Mouse (Mus musculus) bone marrow, adult 2 months (tissue): ENCODE data around the gene Il10. TPM values are rescaled to one million over a fixed set of nuclear protein-coding genes. Genes with fewer than 3 reads are reported as not detected.

Experiments
- H3K27ac ChIP-seq: fragments of 200-500 bp; 2 replicates; pipeline ENCODE4 v1.5.1; 2012; ENCODE audit warnings: low read depth, mild to moderate bottlenecking, control low read depth, inconsistent platforms, low read length; ENCODE audit not compliant: control insufficient read depth, poor library complexity, insufficient read depth
- H3K4me1 ChIP-seq: fragments of 200-500 bp; 2 replicates; pipeline ENCODE4 v1.6.1; 2011; ENCODE audit warnings: low read length; ENCODE audit not compliant: control insufficient read depth, insufficient read depth
- H3K4me3 ChIP-seq: fragments of 200-500 bp; replicated peaks from 2 replicates; pipeline ENCODE3; 2011; ENCODE audit warnings: mild to moderate bottlenecking, low read depth, low read length, control low read depth; ENCODE audit not compliant: control insufficient read depth
- CTCF ChIP-seq: fragments of 200-500 bp; IDR thresholded peaks from 2 replicates; pipeline ENCODE4 v1.5.1; 2011; ENCODE audit warnings: low read length, control low read depth; ENCODE audit not compliant: control insufficient read depth, insufficient read depth
- POLR2A ChIP-seq: fragments of 200-500 bp; IDR thresholded peaks from 2 replicates; pipeline ENCODE4 v1.6.1; 2011; ENCODE audit warnings: low read depth, mild to moderate bottlenecking, control low read depth, low read length, borderline replicate concordance; ENCODE audit not compliant: control insufficient read depth
- WGBS: fragments of 180-500 bp; shearing (Covaris S2); methylation state at CpG from one replicate; pipeline ENCODE4 v1.1.7; 2018; 5-methylcytosine and 5-hydroxymethylcytosine counted together
- polyA plus RNA-seq: library from polyadenylated mRNA; stranded (reverse); fragments of >200 nt; gene quantifications from 2 replicates; pipeline ENCODE4 v1.2.4, GENCODE M21; 2011; ENCODE audit warnings: low replicate concordance; ENCODE audit not compliant: missing spikeins, insufficient read depth, insufficient read length

Gene Il10
- polyA plus RNA-seq, 1 experiment = 1.1 TPM

DNA sequence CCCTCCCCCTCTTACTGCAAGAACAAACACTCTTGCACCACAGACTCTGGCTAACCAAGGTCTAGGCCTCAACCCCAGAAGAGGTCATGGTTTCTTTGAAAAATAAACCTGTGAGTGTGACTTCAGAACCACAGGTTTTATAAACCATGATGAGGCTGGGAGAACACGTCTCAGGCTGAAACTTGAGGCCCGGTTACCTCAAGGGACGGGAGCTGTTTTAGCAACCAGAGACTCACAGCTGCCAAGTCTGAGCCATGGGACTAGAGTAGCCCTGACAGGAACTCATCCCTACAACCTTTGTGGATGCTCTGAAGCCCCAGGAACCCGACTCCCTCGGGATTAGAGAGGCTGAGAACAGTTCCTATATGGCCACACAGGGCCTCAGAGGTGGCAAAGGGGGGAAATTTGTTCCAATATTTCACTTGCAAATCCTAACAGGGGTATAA lies 29.7 kb downstream of the Il10 start:
- no peak for TF ChIP-seq POLR2A
- TF ChIP-seq CTCF = no peak
- WGBS = 74% methylated on average over 5 of the region's 5 CpGs
- H3K4me1 ChIP-seq = no peaks in the 10 kb centered on the region
- no peak overlapping the region for H3K4me3 ChIP-seq
- H3K27ac ChIP-seq = no peak overlapping the region

DNA sequence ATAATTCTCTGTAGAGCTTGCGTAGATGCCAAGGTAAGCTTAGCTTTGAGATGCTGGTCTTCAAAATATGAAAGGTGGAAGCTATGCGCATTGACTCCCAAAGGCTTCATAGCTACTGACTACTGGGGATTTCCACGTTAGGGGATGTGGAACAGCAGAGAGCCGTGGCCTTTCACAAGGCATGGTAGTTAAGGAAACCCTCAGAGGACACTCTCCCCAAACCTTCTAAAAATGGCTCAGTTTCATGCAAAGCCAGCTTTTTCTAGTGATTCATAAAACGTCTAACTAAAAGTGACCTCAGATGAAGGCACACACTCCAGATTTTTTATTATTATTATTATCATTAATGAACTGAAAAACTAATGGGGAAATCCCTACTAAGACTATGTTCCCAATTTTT lies 30.4 kb downstream of the Il10 start:
- no peak for TF ChIP-seq CTCF
- no peak for TF ChIP-seq POLR2A
- Histone ChIP-seq H3K4me3 (no peak overlapping the region), H3K27ac (no peak overlapping the region), H3K4me1 (no peaks in the 10 kb centered on the region)
- 71% methylated on average over 5 of the region's 5 CpGs for WGBS

DNA sequence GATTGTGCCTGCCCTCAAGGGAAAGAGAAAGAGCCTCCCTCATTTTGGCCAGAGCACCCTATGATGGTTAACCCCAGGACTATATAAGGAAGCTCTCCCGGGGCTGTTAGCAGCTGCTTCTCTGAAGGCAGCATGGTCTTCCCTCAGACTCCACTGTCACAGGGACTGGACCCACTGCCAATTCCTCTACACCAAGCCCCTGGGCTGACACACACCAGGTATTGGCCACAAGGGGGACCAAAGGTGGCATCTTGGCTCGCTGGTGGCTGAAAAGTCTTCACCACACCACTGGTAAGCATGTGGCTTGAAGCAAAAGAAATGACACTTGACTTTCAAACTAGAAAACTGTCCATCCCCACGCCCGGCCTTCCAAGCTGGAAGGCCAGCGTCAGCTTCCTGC lies 31.0 kb downstream of the Il10 start:
- TF ChIP-seq POLR2A (no peak), CTCF (no peak)
- 78% methylated on average over 5 of the region's 5 CpGs for WGBS
- no peak overlapping the region for H3K27ac ChIP-seq
- no peak overlapping the region for H3K4me3 ChIP-seq
- H3K4me1 ChIP-seq = no peaks in the 10 kb centered on the region

DNA sequence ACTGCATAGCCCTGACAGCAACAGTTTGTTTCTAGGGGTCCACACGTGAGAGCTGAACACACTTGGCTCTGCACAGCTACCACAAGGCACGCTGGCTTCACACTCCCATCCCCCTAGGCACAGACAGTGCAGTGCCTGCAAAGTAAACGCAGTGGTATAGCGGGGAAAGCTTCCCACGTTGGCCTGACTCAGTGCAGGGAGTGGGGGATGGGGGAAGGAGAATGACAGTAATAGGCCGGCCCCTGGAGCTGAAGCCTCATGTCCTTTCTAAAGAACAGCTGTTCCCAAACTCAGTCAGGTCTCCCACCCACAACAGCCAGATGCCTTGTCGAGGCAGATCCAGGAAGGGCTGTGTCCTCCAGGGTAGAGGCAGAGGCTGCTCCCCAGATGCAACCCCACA lies 31.4 kb downstream of the Il10 start:
- no peak overlapping the region for H3K4me3 ChIP-seq
- TF ChIP-seq CTCF (no peak), POLR2A (no peak)
- WGBS = 70% methylated on average over 7 of the region's 7 CpGs
- H3K4me1 ChIP-seq = no peaks in the 10 kb centered on the region
- H3K27ac ChIP-seq = no peak overlapping the region

DNA sequence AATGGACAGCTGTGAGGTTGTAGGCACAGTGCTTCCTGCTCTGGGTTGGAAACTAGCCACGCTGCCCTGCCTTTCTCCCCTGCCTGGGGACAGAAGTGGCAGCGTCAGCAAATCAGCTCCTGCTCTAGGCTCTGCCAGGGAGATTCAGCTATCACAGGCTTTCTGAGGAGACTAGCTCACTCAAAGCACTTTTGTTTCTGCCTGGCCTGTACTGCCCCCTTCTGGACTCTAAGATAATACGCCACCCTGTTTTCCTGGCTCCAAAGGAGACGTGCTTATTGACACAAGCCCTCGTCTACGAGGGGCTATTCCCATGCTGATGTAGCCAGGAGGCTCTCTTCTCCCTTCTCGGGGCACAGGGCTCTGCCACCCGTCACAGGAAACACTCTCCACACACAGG lies 33.6 kb downstream of the Il10 start:
- no peak for TF ChIP-seq POLR2A
- peak; percentile 51; the same call in 1 of the 2 replicates for TF ChIP-seq CTCF
- Histone ChIP-seq H3K4me3 (no peak overlapping the region), H3K4me1 (no peaks in the 10 kb centered on the region), H3K27ac (no peak overlapping the region)
- 27% methylated on average over 8 of the region's 8 CpGs for WGBS

DNA sequence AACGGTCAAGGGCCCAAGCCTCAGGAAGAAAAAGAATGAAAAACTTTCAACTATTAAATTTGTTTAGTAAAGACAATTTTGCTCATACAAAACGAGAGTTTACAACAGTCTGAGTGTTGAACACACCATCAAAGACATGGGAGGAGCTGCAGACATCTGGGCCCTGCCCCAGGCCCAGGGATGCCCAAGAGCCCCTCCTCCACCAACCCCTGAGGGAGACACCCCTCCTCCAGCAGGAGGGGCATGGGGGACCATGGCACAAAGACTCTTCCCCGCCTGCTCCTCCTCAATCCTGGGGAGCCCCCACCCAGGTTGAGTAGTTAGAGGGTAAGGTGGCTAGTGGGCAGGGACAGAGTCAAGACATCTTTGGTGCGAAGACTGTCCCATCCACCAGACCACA lies 34.0 kb downstream of the Il10 start:
- TF ChIP-seq CTCF (no peak), POLR2A (no peak)
- 74% methylated on average over 4 of the region's 4 CpGs for WGBS
- Histone ChIP-seq H3K4me1 (no peaks in the 10 kb centered on the region), H3K4me3 (no peak overlapping the region), H3K27ac (no peak overlapping the region)

DNA sequence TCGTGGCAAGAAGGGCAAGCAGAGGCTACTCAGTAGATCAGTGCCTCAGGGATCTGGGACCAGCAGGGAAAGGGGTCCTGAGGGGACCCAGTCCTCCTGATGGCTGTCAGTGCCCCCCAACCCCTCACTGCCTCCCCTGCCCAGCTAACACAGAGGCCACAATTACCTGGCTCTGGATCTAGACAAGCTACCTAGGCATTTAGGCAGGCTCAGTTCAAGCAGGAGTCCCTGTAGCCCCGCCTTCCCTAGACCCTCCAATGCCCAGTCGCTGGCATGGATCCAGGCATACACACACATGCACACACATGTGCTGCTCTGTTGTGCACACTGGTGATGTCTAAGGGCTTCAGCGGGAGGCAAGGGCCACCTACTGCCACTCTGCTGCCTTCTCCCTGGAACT lies 34.6 kb downstream of the Il10 start:
- TF ChIP-seq POLR2A (no peak), CTCF (no peak)
- Histone ChIP-seq H3K27ac (no peak overlapping the region), H3K4me3 (no peak overlapping the region), H3K4me1 (no peaks in the 10 kb centered on the region)
- WGBS = 81% methylated on average over 4 of the region's 4 CpGs

DNA sequence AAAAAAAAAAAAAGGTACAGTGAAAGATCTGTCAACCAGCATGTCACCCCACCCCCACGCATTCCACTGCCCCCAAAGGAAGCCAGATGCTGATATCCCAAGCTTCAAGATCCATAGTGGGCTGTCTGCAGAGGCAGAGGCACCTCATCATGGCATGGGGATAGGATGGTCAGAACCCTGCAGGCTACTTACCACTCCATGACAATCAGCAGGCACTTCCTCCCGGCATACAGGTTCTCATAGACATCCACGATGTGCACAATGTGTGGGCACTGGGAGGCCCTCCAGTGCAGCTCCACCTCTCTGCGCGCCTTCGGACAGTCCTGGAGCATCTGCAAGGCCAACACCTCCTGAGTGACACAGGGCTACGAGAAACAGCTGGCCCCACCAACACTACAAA lies 38.8 kb downstream of the Il10 start:
- TF ChIP-seq POLR2A (no peak), CTCF (no peak)
- 89% methylated on average over 7 of the region's 7 CpGs for WGBS
- no peaks in the 10 kb centered on the region; the same call in 1 of the 2 replicates for H3K4me1 ChIP-seq

DNA sequence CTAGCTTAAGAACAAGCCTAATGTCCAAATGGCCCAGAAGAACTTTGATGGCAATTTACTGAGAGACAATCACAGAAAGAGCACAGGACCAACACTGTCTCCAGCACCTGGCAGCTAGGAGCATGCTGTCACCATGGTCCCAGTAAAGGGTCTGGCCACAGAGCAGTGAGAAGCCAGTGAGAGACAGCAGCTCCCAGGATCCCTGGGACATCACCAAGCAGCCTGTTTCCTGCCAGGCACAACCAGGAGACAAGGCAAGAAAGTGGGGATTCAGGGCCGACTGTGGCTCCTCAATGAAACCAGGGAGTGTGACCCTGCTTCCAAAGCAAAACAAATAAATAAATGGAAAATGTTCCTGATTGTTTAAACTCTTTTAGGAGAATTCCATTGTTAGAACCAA lies 39.8 kb downstream of the Il10 start:
- H3K4me3 ChIP-seq = no peak overlapping the region
- H3K4me1 ChIP-seq = no peaks in the 10 kb centered on the region; the same call in 1 of the 2 replicates
- TF ChIP-seq POLR2A = no peak
- no peak for TF ChIP-seq CTCF
- no peak overlapping the region for H3K27ac ChIP-seq
- WGBS = 73% methylated on average over 1 of the region's 1 CpGs

More for the DNA sequence above, 38.8 kb downstream of the Il10 start:
- Histone ChIP-seq H3K27ac (no peak overlapping the region), H3K4me3 (no peak overlapping the region)
